Mouse (Mus musculus) heart, embryonic 14.5 days (tissue): ENCODE data around the gene Olfml1. TPM values are rescaled to one million over a fixed set of nuclear protein-coding genes. Genes with fewer than 3 reads are reported as not detected.
A peak's percentile ranks its signal among the peaks of the same experiment; 100 is the strongest.

Source experiments
- ATAC-seq: fragments of 200-750 bp; cut with Nextera tagmentation; 2 replicates; pipeline ENCODE4 v1.8.0; 2017; ENCODE audit warnings: low read depth, moderate TSS enrichment; ENCODE audit not compliant: insufficient number of reproducible peaks, insufficient read depth, low FRiP score
- H3K27ac ChIP-seq, 2 experiments: fragments of 200-500 bp in 1 of 2; fragments of 300-500 bp in 1 of 2; sonication (generic) in 1 of 2; replicated peaks in 1 of 2; 2 replicates each; pipeline ENCODE4 v1.5.1; 2012 to 2014; ENCODE audit warnings: low read depth in 2 of 2, low read length in 2 of 2, control low read depth in 1 of 2, mild to moderate bottlenecking in 1 of 2, mixed read lengths in 1 of 2; ENCODE audit not compliant: control insufficient read depth in 1 of 2, insufficient read depth in 1 of 2
- H3K27me3 ChIP-seq: fragments of 300-500 bp; sonication (generic); 2 replicates; pipeline ENCODE4 v1.6.1; 2014; ENCODE audit warnings: mild to moderate bottlenecking, low read length, control low read depth; ENCODE audit not compliant: control insufficient read depth, insufficient read depth
- H3K36me3 ChIP-seq: fragments of 300-500 bp; sonication (generic); 2 replicates; pipeline ENCODE4 v1.6.1; 2014; ENCODE audit warnings: mild to moderate bottlenecking, control low read depth, low read length, mixed read lengths; ENCODE audit not compliant: control insufficient read depth, insufficient read depth
- H3K4me1 ChIP-seq, 2 experiments: fragments of 200-500 bp in 1 of 2; fragments of 300-500 bp in 1 of 2; sonication (generic) in 1 of 2; 2 replicates each; pipeline ENCODE4 v1.6.1; 2012 to 2014; ENCODE audit warnings: low read length in 2 of 2, control low read depth in 1 of 2, mixed read lengths in 1 of 2; ENCODE audit not compliant: control insufficient read depth in 2 of 2, insufficient read depth in 2 of 2
- H3K4me2 ChIP-seq: fragments of 300-500 bp; sonication (generic); 2 replicates; pipeline ENCODE4 v1.6.1; 2014; ENCODE audit warnings: mild to moderate bottlenecking, low read length
- H3K4me3 ChIP-seq, 2 experiments: fragments of 200-500 bp in 1 of 2; fragments of 300-500 bp in 1 of 2; sonication (generic) in 1 of 2; 2 replicates each; pipeline ENCODE4 v1.5.1; 2012 to 2014; ENCODE audit warnings: low read length in 2 of 2, mild to moderate bottlenecking in 2 of 2, control low read depth in 1 of 2, low read depth in 1 of 2, moderate library complexity in 1 of 2; ENCODE audit not compliant: control insufficient read depth in 1 of 2, insufficient read depth in 1 of 2
- H3K9ac ChIP-seq: fragments of 300-500 bp; sonication (generic); 2 replicates; pipeline ENCODE4 v1.6.1; 2014; ENCODE audit warnings: mild to moderate bottlenecking, low read length
- H3K9me3 ChIP-seq: fragments of 300-500 bp; sonication (generic); 2 replicates; pipeline ENCODE4 v1.6.1; 2016; ENCODE audit warnings: low read length, control low read depth; ENCODE audit not compliant: control insufficient read depth
- WGBS: fragments of 180-500 bp; shearing (Covaris S2); extraction: QIAGEN DNeasy Blood & Tissue Kit; methylation state at CpG from one replicate; pipeline ENCODE4 v1.1.7; 2014; 5-methylcytosine and 5-hydroxymethylcytosine counted together
- polyA plus RNA-seq: library from polyadenylated mRNA; unstranded; fragments of >200 nt; fragmentation: Nextera tagmentation; extraction: Ambion mirVana; gene quantifications from 2 replicates; pipeline ENCODE4 v1.2.1, GENCODE M21; 2014

Gene Olfml1
- polyA plus RNA-seq, 1 experiment from 2014 or later = 8.0 TPM

- Histone ChIP-seq H3K27me3 (no peaks in the 10 kb centered on the region), H3K36me3 (no peaks in the 10 kb centered on the region), H3K27ac (no peak overlapping the region), H3K9me3 (no peaks in the 10 kb centered on the region), H3K4me2 (no peak overlapping the region), H3K9ac (no peak overlapping the region), H3K4me1 (no peaks in the 10 kb centered on the region), H3K4me3 (no peak overlapping the region)
- no peak for ATAC-seq
- 46% methylated on average over 2 of the region's 2 CpGs for WGBS
These were observed 3.5 kb upstream of the Olfml1 start for GRCm38 (mm10) chr7:107563727-107564126.

- 66% methylated on average over 5 of the region's 5 CpGs for WGBS
- H3K27ac ChIP-seq = peak overlapping the region; percentile 74 to 87
- no peaks in the 10 kb centered on the region for H3K9me3 ChIP-seq
- peak overlapping the region; percentile 27 to 39 for H3K4me3 ChIP-seq
- H3K27me3 ChIP-seq = no peaks in the 10 kb centered on the region
- H3K4me2 ChIP-seq = peak overlapping the region; percentile 52
- no peak; the same call in 1 of the 2 replicates for ATAC-seq
- H3K4me1 ChIP-seq = no peaks in the 10 kb centered on the region
- H3K36me3 ChIP-seq = no peaks in the 10 kb centered on the region; the same call in 1 of the 2 replicates
- H3K9ac ChIP-seq = peak overlapping the region; percentile 52; the same call in 1 of the 2 replicates
These were observed 428 bp downstream of the Olfml1 start for GRCm38 (mm10) chr7:107567674-107568073.

- no peaks in the 10 kb centered on the region for H3K27me3 ChIP-seq
- H3K27ac ChIP-seq = no peak overlapping the region
- 50% methylated on average over 4 of the region's 4 CpGs for WGBS
- H3K9me3 ChIP-seq = no peaks in the 10 kb centered on the region
- no peak for ATAC-seq
- H3K9ac ChIP-seq = no peak overlapping the region
- H3K4me2 ChIP-seq = peak overlapping the region; percentile 52
- no peaks in the 10 kb centered on the region for H3K4me1 ChIP-seq
- H3K4me3 ChIP-seq = no peak overlapping the region
- no peaks in the 10 kb centered on the region; the same call in 1 of the 2 replicates for H3K36me3 ChIP-seq
These were observed 1.7 kb downstream of the Olfml1 start for GRCm38 (mm10) chr7:107568971-107569370.

DNA sequence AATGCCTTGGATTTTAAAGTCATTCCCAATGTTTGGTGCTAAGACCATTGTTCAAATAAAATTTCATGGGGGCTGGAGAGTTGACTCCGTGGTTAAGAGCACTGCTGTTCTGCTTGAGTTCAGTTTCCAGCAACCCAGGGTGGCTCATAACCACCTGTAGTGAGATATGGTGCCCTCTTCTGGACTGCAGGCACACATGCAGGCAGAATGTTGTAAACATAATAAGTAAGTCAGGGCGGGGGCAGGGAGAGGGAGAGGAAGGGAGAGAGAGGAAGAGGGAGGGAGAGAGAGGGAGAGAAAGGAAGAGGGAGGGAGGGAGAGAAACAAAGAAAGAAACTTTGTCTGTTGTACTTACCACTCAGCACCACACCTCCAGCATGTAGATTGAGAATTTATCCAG, 6.6 kb downstream of the Olfml1 start:
- Histone ChIP-seq H3K4me1 (no peaks in the 10 kb centered on the region), H3K36me3 (no peaks in the 10 kb centered on the region; the same call in 1 of the 2 replicates), H3K9me3 (no peaks in the 10 kb centered on the region), H3K9ac (no peak overlapping the region), H3K4me3 (no peak overlapping the region), H3K4me2 (no peak overlapping the region), H3K27ac (no peak overlapping the region), H3K27me3 (no peaks in the 10 kb centered on the region)
- 50% methylated on average over 2 of the region's 2 CpGs for WGBS
- ATAC-seq = no peak

GRCm38 (mm10) chr7:107574276-107574675, 7.0 kb downstream of the Olfml1 start:
- Histone ChIP-seq H3K4me2 (no peak overlapping the region), H3K4me1 (no peaks in the 10 kb centered on the region), H3K9me3 (no peaks in the 10 kb centered on the region), H3K27ac (no peak overlapping the region), H3K36me3 (no peaks in the 10 kb centered on the region; the same call in 1 of the 2 replicates), H3K9ac (no peak overlapping the region), H3K4me3 (no peak overlapping the region), H3K27me3 (no peaks in the 10 kb centered on the region)
- ATAC-seq = no peak
- 58% methylated on average over 3 of the region's 3 CpGs for WGBS

- Histone ChIP-seq H3K4me3 (no peak overlapping the region), H3K9ac (no peak overlapping the region), H3K4me2 (no peak overlapping the region), H3K27ac (no peak overlapping the region), H3K4me1 (peaks cover 3 to 10% of the 10 kb centered on the region in 2 experiments; a peak in 1 of 4 replicates), H3K27me3 (no peaks in the 10 kb centered on the region), H3K9me3 (no peaks in the 10 kb centered on the region), H3K36me3 (0 out of 2 replicates have a peak, but pooled peaks cover 4% of the 10 kb centered on the region)
- ATAC-seq = peak; percentile 29; the same call in 1 of the 2 replicates
- 27% methylated on average over 2 of the region's 2 CpGs for WGBS
These were observed 25.4 kb downstream of the Olfml1 start for GRCm38 (mm10) chr7:107592641-107593040.

DNA sequence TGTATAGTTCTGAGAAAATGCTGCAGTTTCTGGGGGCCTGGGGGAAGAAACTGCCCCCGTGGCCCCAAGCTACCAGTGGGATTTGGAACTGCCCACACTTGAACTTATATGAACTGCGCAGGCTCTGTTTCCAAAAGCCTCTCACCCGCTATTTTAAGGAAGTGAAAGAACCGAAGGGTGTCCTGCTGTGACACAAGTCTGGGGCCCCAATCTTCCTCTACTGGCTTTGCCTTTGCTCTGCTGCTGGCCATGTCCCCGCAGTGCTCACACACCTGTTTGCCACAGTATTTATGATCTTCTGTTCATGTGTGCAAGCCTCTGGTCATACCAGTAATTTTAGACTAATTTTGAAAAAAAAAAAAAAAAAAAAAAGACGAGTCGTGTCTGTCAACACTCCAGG, 26.7 kb downstream of the Olfml1 start:
- H3K27me3 ChIP-seq = no peaks in the 10 kb centered on the region
- peak overlapping the region in 1 of 2 experiments; percentile 54; a peak in 2 of 4 replicates for H3K4me3 ChIP-seq
- ATAC-seq = no peak
- H3K4me2 ChIP-seq = peak overlapping the region; percentile 95
- no peaks in the 10 kb centered on the region for H3K9me3 ChIP-seq
- H3K4me1 ChIP-seq = peaks cover 3 to 10% of the 10 kb centered on the region in 2 experiments; a peak in 1 of 4 replicates
- H3K9ac ChIP-seq = peak overlapping the region; percentile 72; the same call in 1 of the 2 replicates
- 0 out of 4 replicates have a peak overlapping the region, but pooled peaks of 1 of the 2 experiments have one; percentile 33 for H3K27ac ChIP-seq
- 0 out of 2 replicates have a peak, but pooled peaks cover 4% of the 10 kb centered on the region for H3K36me3 ChIP-seq
- WGBS = 28% methylated on average over 7 of the region's 7 CpGs
